Mouse (Mus musculus): Measurements from ENCODE around the gene S100pbp. TPM values are rescaled to one million over a fixed set of nuclear protein-coding genes. Genes with fewer than 3 reads are reported as not detected.
A peak's percentile ranks its signal among the peaks of the same experiment; 100 is the strongest.

Gene S100pbp
- polyA plus RNA-seq (2015; fragmentation: Nextera tagmentation; extraction: Ambion mirVana) = 23.2 and 25.6 TPM in 2 replicates

DNA sequence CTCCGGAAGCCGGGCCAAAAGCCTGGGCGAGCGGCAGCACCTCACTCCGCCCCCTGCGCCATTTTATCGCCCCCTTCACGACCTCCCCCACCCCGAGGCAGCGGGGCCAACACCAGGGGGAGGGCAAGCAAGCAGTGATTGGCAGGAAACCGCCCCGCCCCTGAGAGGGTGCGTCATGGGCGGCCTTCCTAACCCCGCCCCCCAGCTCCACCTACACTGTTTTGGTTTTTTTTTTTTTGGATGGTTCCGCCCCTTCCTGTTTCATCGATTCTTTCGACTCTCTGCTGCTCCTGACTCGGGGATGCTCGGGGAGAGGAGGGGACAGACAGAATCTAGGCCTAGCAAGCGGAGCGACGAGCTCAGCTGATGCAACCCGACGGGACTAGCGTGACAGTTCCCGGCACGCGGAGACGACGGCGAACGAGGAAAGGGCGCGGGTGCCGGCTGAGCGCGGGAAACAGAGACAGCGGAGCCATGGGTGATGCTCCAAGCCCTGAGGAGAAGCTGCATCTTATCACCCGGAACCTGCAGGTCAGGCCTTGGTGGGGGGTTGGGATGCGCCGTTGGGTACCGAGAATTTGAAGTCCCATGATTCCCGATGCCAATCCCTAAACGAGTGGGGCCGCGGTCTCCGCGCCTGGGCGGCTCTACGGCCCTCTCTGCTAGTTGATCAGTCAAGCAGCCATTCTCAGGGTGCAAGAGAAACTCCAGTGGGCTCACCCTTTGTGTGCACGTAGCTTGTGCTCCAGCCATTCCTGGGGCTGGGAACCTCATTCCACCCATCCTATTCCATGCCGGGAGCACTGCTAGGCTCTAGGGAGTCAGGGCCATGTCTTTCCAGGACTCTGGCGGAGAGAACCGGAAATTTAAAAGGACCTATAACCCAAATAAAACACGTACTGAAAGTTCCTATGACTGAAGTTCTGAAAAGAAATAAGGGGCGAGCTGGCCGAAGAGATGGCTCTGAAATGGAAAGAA is at the start of gene S100pbp, which contains the start of gene Yars:
TSS of gene S100pbp (minus strand) at position 186 of the 978 bp plus-strand sequence.
TSS of gene Yars (plus strand) at position 219 of the 978 bp plus-strand sequence.
- Histone ChIP-seq H3K9me3 (ENCODE audit: low read length) (no peaks in the 10 kb centered on the region), H3K36me3 (ENCODE audit: insufficient read depth, low read length) (0 out of 2 replicates have a peak, but pooled peaks cover 5% of the 10 kb centered on the region), H3K27ac (ENCODE audit: low read length) (peak within 1 kb of the TSS; percentile 93), H3K9ac (replicated peaks; ENCODE audit: low read length) (peak within 1 kb of the TSS; percentile 91), H3K4me1 (ENCODE audit: insufficient read depth, low read length) (peaks cover 31% of the 10 kb centered on the region), H3K4me3 (ENCODE audit: low read length) (peak within 1 kb of the TSS; percentile 84), H3K4me2 (replicated peaks; ENCODE audit: low read depth, low read length) (peak within 1 kb of the TSS; percentile 73), H3K27me3 (ENCODE audit: insufficient read depth, low read length) (no peaks in the 10 kb centered on the region)
- under 1% methylated on average over 58 of the region's 58 CpGs for WGBS
- peak; percentile 85 for ATAC-seq (ENCODE audit: low FRiP score, low TSS enrichment)

DNA sequence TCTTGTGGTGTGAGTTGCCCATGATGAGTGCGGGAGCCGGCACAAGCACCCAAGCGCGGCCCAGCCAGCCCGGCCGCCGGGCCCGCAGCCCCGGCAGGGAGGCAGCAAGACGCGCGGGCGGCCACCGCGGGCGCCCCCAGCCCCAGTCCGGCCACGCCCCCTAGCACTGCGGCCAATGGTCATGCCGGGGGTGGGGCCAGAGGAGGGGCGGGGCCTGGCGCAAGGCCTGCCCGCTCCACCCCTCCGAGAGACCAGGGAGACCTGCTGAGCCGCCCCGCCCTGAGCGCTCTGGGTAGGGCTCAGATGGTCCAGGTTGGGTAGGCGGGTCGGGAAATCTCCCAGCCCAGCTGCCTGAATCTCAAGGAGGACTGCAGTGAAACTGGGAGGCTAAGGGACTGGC is 49.5 kb upstream of the S100pbp start:
- Histone ChIP-seq H3K27ac (ENCODE audit: low read length) (peak overlapping the region; percentile 77), H3K27me3 (ENCODE audit: insufficient read depth, low read length) (no peaks in the 10 kb centered on the region), H3K9ac (replicated peaks; ENCODE audit: low read length) (peak overlapping the region; percentile 82), H3K4me2 (replicated peaks; ENCODE audit: low read depth, low read length) (peak overlapping the region; percentile 90), H3K9me3 (ENCODE audit: low read length) (no peaks in the 10 kb centered on the region), H3K4me3 (ENCODE audit: low read length) (peak overlapping the region; percentile 82), H3K36me3 (ENCODE audit: insufficient read depth, low read length) (no peaks in the 10 kb centered on the region), H3K4me1 (ENCODE audit: insufficient read depth, low read length) (peaks cover 58% of the 10 kb centered on the region)
- WGBS = under 1% methylated on average over 26 of the region's 29 CpGs
- peak; percentile 86 for ATAC-seq (ENCODE audit: low FRiP score, low TSS enrichment)

DNA sequence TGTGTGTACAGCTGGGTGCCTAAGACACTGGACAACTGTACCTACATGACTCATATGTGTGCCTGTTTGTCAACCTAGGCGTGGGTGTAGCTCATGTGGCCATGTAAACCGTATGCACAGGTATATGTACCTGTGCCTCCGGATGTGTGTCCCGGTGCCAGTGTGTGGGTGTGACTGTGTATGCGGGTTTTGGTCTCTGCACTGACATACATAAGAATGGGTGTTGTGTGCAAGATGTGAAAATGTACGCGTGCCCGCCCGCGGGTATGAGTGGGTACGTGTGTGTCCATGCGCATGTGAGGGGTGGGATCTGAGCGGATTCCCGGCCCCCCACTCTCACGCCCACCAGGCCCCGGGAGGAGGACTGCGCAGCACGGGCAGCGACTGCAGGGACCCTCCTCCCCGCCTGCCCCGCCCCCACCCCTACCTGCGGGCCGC is 49.1 kb upstream of the S100pbp start:
- WGBS = 2% methylated on average over 22 of the region's 23 CpGs
- Histone ChIP-seq H3K4me1 (ENCODE audit: insufficient read depth, low read length) (peaks cover 59% of the 10 kb centered on the region), H3K9ac (replicated peaks; ENCODE audit: low read length) (peak overlapping the region; percentile 82), H3K27me3 (ENCODE audit: insufficient read depth, low read length) (no peaks in the 10 kb centered on the region), H3K27ac (ENCODE audit: low read length) (peak overlapping the region; percentile 77), H3K4me2 (replicated peaks; ENCODE audit: low read depth, low read length) (peak overlapping the region; percentile 90), H3K4me3 (ENCODE audit: low read length) (peak overlapping the region; percentile 82), H3K9me3 (ENCODE audit: low read length) (no peaks in the 10 kb centered on the region), H3K36me3 (ENCODE audit: insufficient read depth, low read length) (no peaks in the 10 kb centered on the region)
- peak; percentile 41 for ATAC-seq (ENCODE audit: low FRiP score, low TSS enrichment)

DNA sequence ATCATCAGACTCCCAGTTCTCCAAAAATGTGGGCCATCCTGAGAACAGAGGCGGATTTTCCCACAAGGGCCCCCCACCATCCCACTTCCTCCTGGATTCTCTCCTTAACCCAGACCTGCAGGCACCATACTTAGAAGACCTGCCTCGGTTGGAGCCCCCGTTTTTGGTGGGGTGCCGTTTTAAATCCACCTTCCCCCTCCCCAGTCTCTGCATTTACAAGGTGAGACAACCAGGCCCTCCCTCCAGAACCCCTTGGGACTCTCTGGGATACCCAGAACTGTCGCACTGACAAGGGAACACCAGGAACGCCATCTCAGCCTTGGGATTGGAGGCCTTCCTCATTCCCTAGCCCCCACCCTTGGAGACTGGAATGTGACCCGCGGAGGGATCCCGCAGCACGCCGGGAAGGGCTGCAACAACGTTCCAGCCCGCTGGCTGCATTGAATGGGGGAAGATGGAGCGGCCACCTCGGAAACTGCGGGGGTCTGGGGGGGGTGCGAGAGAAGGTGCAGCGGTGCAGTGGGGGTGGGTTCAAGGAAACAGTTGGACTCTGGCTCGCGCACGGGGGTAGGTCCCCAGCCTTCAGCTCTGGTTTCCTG is 48.4 kb upstream of the S100pbp start:
- Histone ChIP-seq H3K9me3 (ENCODE audit: low read length) (no peaks in the 10 kb centered on the region), H3K4me1 (ENCODE audit: insufficient read depth, low read length) (peaks cover 64% of the 10 kb centered on the region), H3K4me3 (ENCODE audit: low read length) (peak overlapping the region; percentile 82), H3K36me3 (ENCODE audit: insufficient read depth, low read length) (no peaks in the 10 kb centered on the region), H3K27ac (ENCODE audit: low read length) (peak overlapping the region; percentile 77), H3K9ac (replicated peaks; ENCODE audit: low read length) (peak overlapping the region; percentile 82), H3K4me2 (replicated peaks; ENCODE audit: low read depth, low read length) (peak overlapping the region; percentile 90), H3K27me3 (ENCODE audit: insufficient read depth, low read length) (no peaks in the 10 kb centered on the region)
- ATAC-seq (ENCODE audit: low FRiP score, low TSS enrichment) = peak; percentile 8; the same call in 1 of the 2 replicates
- WGBS = 9% methylated on average over 21 of the region's 21 CpGs

DNA sequence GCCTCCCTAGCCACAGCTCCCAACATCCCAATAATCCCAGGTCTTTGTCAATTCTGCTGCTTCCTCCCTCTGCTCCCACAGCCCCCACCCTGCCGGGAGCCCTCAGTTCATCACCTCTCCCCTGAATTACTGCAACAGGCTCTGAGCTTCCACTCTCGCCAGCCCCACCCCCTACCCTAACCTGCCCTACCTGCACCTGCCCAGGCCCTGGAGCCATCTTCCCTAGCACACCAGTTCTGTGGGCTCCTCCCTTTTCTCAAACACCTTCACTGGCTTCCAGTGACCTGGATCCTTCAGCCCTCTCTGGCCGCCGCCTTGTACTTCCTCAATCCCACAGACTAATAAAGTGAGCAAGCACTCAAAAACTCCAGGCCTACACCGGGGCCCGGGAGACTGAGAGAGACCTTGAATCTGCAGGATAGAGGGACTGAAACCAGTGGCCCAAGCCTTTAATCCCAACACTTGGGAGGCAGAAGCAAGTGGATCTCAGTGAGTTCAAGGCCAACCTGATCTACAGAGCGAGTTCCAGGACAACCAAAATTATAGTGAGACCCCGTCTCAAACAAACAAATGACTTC is 46.8 kb upstream of the S100pbp start:
- 75% methylated on average over 8 of the region's 8 CpGs for WGBS
- peak overlapping the region; percentile 87; the same call in 1 of the 2 replicates for H3K27ac ChIP-seq (ENCODE audit: low read length)

DNA sequence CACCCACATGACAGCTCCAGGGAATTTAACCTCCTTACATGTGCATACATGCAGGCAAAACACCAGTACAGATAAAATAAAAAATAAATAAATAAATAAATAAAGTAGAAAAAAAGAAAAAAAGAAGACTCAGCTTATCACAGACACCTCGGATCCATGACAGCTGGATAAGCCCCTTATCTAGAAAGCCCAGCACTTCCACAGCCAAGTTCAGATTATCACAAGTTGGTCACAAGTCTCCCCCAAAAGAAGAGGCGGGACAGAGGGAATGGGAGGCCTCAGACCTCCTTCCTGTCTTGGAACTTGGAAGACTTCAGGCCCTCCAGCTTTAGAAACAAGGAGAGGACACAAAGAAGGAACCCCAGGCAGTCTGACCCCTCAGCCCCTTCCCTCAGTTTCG is 45.6 kb upstream of the S100pbp start:
- Histone ChIP-seq H3K4me1 (ENCODE audit: insufficient read depth, low read length) (peaks cover 79% of the 10 kb centered on the region), H3K9me3 (ENCODE audit: low read length) (no peaks in the 10 kb centered on the region), H3K27ac (ENCODE audit: low read length) (peak overlapping the region; percentile 87), H3K27me3 (ENCODE audit: insufficient read depth, low read length) (no peaks in the 10 kb centered on the region), H3K9ac (replicated peaks; ENCODE audit: low read length) (0 out of 2 replicates have a peak overlapping the region, but pooled peaks have one; percentile 5), H3K4me3 (ENCODE audit: low read length) (no peak overlapping the region), H3K4me2 (replicated peaks; ENCODE audit: low read depth, low read length) (no peak overlapping the region), H3K36me3 (ENCODE audit: insufficient read depth, low read length) (no peaks in the 10 kb centered on the region)
- ATAC-seq (ENCODE audit: low FRiP score, low TSS enrichment) = no peak
- WGBS = 83% methylated on average over 3 of the region's 3 CpGs

More for the DNA sequence above, 46.8 kb upstream of the S100pbp start:
- Histone ChIP-seq H3K9me3 (ENCODE audit: low read length) (no peaks in the 10 kb centered on the region), H3K4me2 (replicated peaks; ENCODE audit: low read depth, low read length) (peak overlapping the region; percentile 90), H3K27me3 (ENCODE audit: insufficient read depth, low read length) (no peaks in the 10 kb centered on the region), H3K36me3 (ENCODE audit: insufficient read depth, low read length) (no peaks in the 10 kb centered on the region), H3K4me1 (ENCODE audit: insufficient read depth, low read length) (peaks cover 68% of the 10 kb centered on the region), H3K4me3 (ENCODE audit: low read length) (no peak overlapping the region), H3K9ac (replicated peaks; ENCODE audit: low read length) (peak overlapping the region; percentile 28; the same call in 1 of the 2 replicates)
- no peak for ATAC-seq (ENCODE audit: low FRiP score, low TSS enrichment)

DNA sequence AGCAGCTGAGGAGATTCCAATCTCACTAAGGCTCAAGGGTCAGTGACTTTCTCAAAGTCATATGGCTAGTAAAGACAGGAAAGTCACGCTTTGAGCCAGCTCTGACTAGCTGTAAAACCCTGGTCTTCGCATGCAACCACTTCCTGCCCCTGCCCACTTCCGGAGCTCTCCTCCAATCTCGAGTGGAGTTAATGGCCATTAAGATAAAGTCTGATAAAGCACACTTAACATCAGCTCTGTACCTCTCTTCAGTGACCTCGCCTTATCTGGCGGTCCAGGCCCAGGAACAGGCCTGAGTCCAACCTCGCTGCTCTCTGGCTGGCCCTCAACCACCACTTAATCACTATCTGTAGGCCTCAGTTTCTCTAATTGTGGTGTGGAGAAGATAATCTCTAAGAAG is 45.0 kb upstream of the S100pbp start:
- H3K4me3 ChIP-seq (ENCODE audit: low read length) = no peak overlapping the region
- WGBS = 49% methylated on average over 7 of the region's 7 CpGs
- H3K36me3 ChIP-seq (ENCODE audit: insufficient read depth, low read length) = no peaks in the 10 kb centered on the region
- peaks cover 77% of the 10 kb centered on the region for H3K4me1 ChIP-seq (ENCODE audit: insufficient read depth, low read length)
- H3K4me2 ChIP-seq (replicated peaks; ENCODE audit: low read depth, low read length) = no peak overlapping the region
- H3K9ac ChIP-seq (replicated peaks; ENCODE audit: low read length) = no peak overlapping the region
- peak overlapping the region; percentile 87 for H3K27ac ChIP-seq (ENCODE audit: low read length)
- no peaks in the 10 kb centered on the region for H3K9me3 ChIP-seq (ENCODE audit: low read length)
- 0 out of 2 replicates have a peak, but pooled peaks have one; percentile 2 for ATAC-seq (ENCODE audit: low FRiP score, low TSS enrichment)
- H3K27me3 ChIP-seq (ENCODE audit: insufficient read depth, low read length) = no peaks in the 10 kb centered on the region

DNA sequence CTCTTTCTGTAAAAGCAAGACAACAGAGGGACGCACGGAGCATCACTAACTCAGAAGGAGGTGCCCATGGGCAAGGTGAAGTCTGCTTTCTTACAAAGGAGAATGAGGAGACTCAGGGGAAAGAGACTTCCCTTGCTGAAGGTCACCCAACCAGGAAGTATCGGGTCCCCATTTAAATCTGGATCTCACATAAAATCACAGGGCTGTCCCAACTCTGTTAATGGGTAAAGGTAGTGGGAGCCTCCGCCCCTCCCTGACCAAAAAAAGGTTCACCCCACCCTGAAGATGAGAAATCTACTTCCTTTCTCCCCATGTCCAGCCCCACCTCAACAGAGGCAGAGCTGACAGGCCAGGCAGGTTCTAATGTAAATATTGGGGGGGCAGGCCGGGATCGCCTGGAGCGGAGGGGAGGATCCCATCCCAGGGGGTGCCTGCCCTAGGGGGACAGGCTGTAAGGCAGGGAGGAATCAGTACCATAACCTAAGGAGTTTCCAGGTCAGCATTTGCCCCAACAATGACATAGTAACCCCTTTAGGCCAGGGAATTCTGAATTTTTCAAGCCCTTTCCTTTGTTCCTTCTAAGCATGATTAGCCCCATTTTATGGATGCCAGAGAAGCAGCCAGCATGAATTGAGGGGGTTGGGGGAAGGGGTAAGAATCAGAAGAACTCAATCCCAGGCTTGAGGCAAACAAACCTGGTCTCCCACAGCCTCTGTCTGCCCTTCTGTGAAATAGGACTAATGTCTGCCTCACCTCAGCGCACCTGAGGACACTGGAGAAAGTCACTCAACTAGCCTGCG is 43.2 kb upstream of the S100pbp start:
- no peak for ATAC-seq (ENCODE audit: low FRiP score, low TSS enrichment)
- Histone ChIP-seq H3K4me3 (ENCODE audit: low read length) (no peak overlapping the region), H3K4me2 (replicated peaks; ENCODE audit: low read depth, low read length) (no peak overlapping the region), H3K9me3 (ENCODE audit: low read length) (no peaks in the 10 kb centered on the region), H3K4me1 (ENCODE audit: insufficient read depth, low read length) (peaks cover 70% of the 10 kb centered on the region), H3K36me3 (ENCODE audit: insufficient read depth, low read length) (no peaks in the 10 kb centered on the region), H3K27ac (ENCODE audit: low read length) (peak overlapping the region; percentile 79), H3K9ac (replicated peaks; ENCODE audit: low read length) (peak overlapping the region; percentile 48), H3K27me3 (ENCODE audit: insufficient read depth, low read length) (no peaks in the 10 kb centered on the region)
- WGBS = 68% methylated on average over 9 of the region's 9 CpGs
